Mouse (Mus musculus): ENCODE measurements around the gene Becn1. TPM values are rescaled to one million over a fixed set of nuclear protein-coding genes. Genes with fewer than 3 reads are reported as not detected.
"Not testable (repeated sequence)": the region's sequence is repeated elsewhere in the genome, so short reads cannot be mapped to it uniquely, and the experiment has no call there.

Gene Becn1
- polyA plus RNA-seq, 1 experiment, result 64.0 TPM

DNA sequence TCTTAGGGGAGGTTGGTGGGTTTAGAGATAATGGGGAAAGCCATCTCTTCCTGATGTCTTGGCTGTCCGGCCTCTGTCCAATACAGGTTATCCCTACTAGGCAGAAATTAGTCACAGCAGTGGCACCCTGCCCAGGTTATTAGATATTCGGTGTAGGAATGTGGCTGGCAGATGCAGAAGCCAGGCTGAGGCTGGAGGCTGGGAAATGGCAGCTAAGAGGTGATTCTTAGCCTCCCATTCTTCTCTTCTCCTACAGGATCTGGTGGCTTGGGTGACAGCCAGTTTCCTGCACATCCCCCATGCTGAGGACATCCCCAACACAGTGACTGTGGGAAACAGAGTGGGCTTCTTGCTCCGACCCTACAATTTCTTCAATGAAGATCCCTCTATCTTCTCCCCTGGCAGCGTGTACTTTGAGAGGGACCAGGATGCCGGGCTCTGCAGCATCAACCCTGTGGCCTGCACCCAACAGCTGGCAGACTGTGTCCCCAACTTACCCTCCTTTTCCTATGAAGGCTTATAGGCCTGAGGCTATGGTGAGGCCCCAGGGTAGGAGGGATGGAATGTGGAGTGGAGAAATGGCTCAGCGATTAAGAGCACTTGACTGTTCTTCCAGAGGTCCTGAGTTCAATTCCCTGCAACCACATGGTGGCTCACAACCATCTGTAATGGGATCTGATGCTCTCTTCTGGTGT lies 27.0 kb upstream of the Becn1 start:
- Histone ChIP-seq H3K4me1 (ENCODE audit: control insufficient read depth, insufficient read depth, insufficient read length) (no peaks in the 10 kb centered on the region), H3K27me3 (ENCODE audit: control insufficient read depth, insufficient read depth, low read length) (no peaks in the 10 kb centered on the region), H3K27ac (ENCODE audit: insufficient read depth, low read length) (no peak overlapping the region), H3K4me3 (ENCODE audit: extremely low read depth, insufficient read depth, insufficient read length) (no peak overlapping the region), H3K36me3 (ENCODE audit: control insufficient read depth, insufficient read depth, low read length) (peaks cover 11% of the 10 kb centered on the region)
- no peak for DNase-seq (ENCODE audit: low read depth in 1 of 2, low spot score in 2 of 2)
- TF ChIP-seq POLR2A (IDR thresholded peaks at IDR 0.05; ENCODE audit: low read depth, low read length), result no peak
- no peak for TF ChIP-seq CTCF (IDR thresholded peaks at IDR 0.05; ENCODE audit: extremely low read depth, insufficient read depth, insufficient read length, insufficient replicate concordance)
- 87% methylated on average over 6 of the region's 6 CpGs for WGBS

DNA sequence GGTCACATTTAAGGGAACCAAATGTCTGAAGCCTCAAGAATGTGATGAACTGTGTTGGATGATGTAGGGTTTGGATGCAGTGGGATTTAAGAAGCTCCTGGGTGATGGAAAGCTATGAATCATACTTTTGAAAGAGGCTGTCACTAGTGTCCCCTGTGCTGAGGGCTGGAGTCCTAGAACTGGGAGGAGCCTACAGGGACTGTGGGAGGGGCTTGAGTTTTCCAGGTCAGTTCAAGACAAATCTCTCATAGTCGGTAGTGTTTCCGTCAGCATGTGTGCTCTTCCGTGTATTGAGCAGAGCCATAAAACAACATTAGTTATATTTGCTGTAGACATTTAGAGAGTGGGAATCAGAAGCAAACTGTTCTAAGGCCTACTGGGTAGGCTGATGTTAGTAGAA lies 25.2 kb upstream of the Becn1 start:
- TF ChIP-seq CTCF (IDR thresholded peaks at IDR 0.05; ENCODE audit: extremely low read depth, insufficient read depth, insufficient read length, insufficient replicate concordance) (no peak), POLR2A (IDR thresholded peaks at IDR 0.05; ENCODE audit: low read depth, low read length) (no peak)
- DNase-seq (ENCODE audit: low read depth in 1 of 2, low spot score in 2 of 2), result no peak
- no peaks in the 10 kb centered on the region for H3K4me1 ChIP-seq (ENCODE audit: control insufficient read depth, insufficient read depth, insufficient read length)
- H3K27me3 ChIP-seq (ENCODE audit: control insufficient read depth, insufficient read depth, low read length), result no peaks in the 10 kb centered on the region
- WGBS, result 67% methylated on average over 3 of the region's 3 CpGs
- H3K4me3 ChIP-seq (ENCODE audit: extremely low read depth, insufficient read depth, insufficient read length), result no peak overlapping the region
- peaks cover 24% of the 10 kb centered on the region for H3K36me3 ChIP-seq (ENCODE audit: control insufficient read depth, insufficient read depth, low read length)
- H3K27ac ChIP-seq (ENCODE audit: insufficient read depth, low read length), result no peak overlapping the region

DNA sequence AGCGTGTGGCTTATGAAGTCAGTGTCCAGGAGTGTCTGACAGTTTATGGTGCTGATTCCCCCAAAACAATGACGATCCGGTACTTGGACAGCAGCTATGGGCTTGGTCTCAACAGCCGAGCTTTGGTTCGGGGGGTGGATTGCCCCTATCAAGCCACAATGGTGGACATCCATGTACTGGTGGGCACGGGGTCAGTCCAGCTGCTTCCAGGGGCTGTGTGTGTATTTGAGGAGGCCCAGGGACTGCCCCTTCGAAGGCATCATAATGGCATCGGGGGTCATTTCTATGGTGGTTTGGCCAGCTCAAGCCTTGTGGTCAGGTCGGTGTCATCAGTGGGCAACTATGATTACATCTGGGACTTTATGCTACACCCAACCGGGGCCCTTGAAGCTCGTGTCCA lies 24.1 kb upstream of the Becn1 start:
- no peak for DNase-seq (ENCODE audit: low read depth in 1 of 2, low spot score in 2 of 2)
- peaks cover 34% of the 10 kb centered on the region for H3K36me3 ChIP-seq (ENCODE audit: control insufficient read depth, insufficient read depth, low read length)
- H3K4me1 ChIP-seq (ENCODE audit: control insufficient read depth, insufficient read depth, insufficient read length), result no peaks in the 10 kb centered on the region
- no peak overlapping the region for H3K4me3 ChIP-seq (ENCODE audit: extremely low read depth, insufficient read depth, insufficient read length)
- H3K27ac ChIP-seq (ENCODE audit: insufficient read depth, low read length), result no peak overlapping the region
- H3K27me3 ChIP-seq (ENCODE audit: control insufficient read depth, insufficient read depth, low read length), result no peaks in the 10 kb centered on the region
- WGBS, result 95% methylated on average over 11 of the region's 11 CpGs
- TF ChIP-seq POLR2A (IDR thresholded peaks at IDR 0.05; ENCODE audit: low read depth, low read length), result no peak
- TF ChIP-seq CTCF (IDR thresholded peaks at IDR 0.05; ENCODE audit: extremely low read depth, insufficient read depth, insufficient read length, insufficient replicate concordance), result no peak

DNA sequence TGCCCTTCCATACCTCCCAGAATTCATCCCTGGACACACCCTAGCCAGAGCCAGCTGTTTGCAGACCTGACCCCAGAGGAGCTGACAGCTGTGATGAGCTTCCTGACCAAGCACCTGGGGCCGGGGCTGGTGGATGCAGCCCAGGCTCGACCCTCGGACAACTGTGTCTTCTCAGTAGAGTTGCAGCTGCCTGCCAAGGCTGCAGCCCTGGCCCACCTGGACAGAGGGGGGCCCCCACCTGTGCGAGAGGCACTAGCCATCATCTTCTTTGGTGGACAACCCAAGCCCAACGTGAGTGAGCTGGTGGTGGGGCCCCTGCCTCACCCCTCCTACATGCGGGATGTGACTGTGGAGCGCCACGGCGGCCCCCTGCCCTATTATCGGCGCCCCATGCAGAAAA lies 23.1 kb upstream of the Becn1 start:
- not testable (repeated sequence) for H3K27me3 ChIP-seq (ENCODE audit: control insufficient read depth, insufficient read depth, low read length); DNase-seq (ENCODE audit: low read depth in 1 of 2, low spot score in 2 of 2); H3K4me3 ChIP-seq (ENCODE audit: extremely low read depth, insufficient read depth, insufficient read length); H3K4me1 ChIP-seq (ENCODE audit: control insufficient read depth, insufficient read depth, insufficient read length); H3K27ac ChIP-seq (ENCODE audit: insufficient read depth, low read length)
- peaks cover 40% of the 10 kb centered on the region for H3K36me3 ChIP-seq (ENCODE audit: control insufficient read depth, insufficient read depth, low read length)
- 95% methylated on average over 11 of the region's 11 CpGs for WGBS

DNA sequence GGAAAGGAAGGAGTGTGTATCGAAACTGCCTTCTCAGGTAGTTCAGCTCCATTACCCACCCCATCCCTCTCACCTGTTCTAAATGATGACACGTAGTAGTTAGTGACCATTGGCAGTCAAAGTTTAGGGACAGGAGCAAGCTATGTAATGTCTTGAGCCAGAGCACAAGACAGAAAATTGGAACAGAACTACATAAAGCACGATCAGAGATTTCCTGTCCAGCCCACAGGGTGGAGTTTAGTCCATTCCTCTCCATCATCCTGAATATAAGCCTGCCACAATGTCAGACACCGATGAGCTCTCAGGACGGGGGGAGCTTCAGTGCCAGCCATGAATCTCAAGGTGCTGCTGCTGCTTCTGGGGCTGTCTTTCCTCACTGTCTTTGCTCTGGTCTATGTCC lies 22.7 kb upstream of the Becn1 start, which contains the start of gene Aoc2:
Gene Aoc2, plus strand, starts transcription at position 301 of the 400 bp plus-strand sequence.
- DNase-seq (ENCODE audit: low read depth in 1 of 2, low spot score in 2 of 2), result no peak
- Histone ChIP-seq H3K36me3 (ENCODE audit: control insufficient read depth, insufficient read depth, low read length) (peaks cover 45% of the 10 kb centered on the region), H3K4me3 (ENCODE audit: extremely low read depth, insufficient read depth, insufficient read length) (no peak within 1 kb of the TSS), H3K27me3 (ENCODE audit: control insufficient read depth, insufficient read depth, low read length) (no peaks in the 10 kb centered on the region), H3K27ac (ENCODE audit: insufficient read depth, low read length) (no peak within 1 kb of the TSS), H3K4me1 (ENCODE audit: control insufficient read depth, insufficient read depth, insufficient read length) (no peaks in the 10 kb centered on the region)
- TF ChIP-seq CTCF (IDR thresholded peaks at IDR 0.05; ENCODE audit: extremely low read depth, insufficient read depth, insufficient read length, insufficient replicate concordance) (no peak), POLR2A (IDR thresholded peaks at IDR 0.05; ENCODE audit: low read depth, low read length) (no peak)
- WGBS, result 91% methylated on average over 5 of the region's 5 CpGs

DNA sequence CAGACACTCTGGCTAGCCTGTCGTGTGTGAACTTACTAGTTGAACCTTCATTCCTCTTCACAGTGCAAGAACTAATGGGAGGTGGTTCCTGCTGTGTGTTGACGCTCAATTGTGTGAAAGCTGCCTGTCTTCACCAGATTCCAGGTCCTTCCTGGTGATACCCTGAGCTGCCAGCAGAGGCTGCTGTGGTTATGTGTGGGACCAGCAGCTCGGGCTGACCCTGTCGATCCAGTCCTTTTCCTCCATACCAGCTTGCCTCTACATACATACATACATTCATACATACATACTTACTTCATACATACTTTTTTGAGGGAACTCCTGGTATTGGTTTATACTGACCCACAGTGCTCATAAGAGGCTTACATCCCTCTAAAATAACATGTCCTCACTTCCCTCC lies 21.5 kb upstream of the Becn1 start:
- H3K4me3 ChIP-seq (ENCODE audit: extremely low read depth, insufficient read depth, insufficient read length), result no peak overlapping the region
- H3K4me1 ChIP-seq (ENCODE audit: control insufficient read depth, insufficient read depth, insufficient read length), result no peaks in the 10 kb centered on the region
- WGBS, result 46% methylated on average over 4 of the region's 4 CpGs
- H3K27ac ChIP-seq (ENCODE audit: insufficient read depth, low read length), result no peak overlapping the region
- peak; percentile 51; the same call in 1 of the 2 replicates for TF ChIP-seq CTCF (IDR thresholded peaks at IDR 0.05; ENCODE audit: extremely low read depth, insufficient read depth, insufficient read length, insufficient replicate concordance)
- TF ChIP-seq POLR2A (IDR thresholded peaks at IDR 0.05; ENCODE audit: low read depth, low read length), result no peak
- peaks cover 51% of the 10 kb centered on the region for H3K36me3 ChIP-seq (ENCODE audit: control insufficient read depth, insufficient read depth, low read length)
- H3K27me3 ChIP-seq (ENCODE audit: control insufficient read depth, insufficient read depth, low read length), result no peaks in the 10 kb centered on the region
- peak in 1 of 2 experiments; percentile 46 for DNase-seq (ENCODE audit: low read depth in 1 of 2, low spot score in 2 of 2)

DNA sequence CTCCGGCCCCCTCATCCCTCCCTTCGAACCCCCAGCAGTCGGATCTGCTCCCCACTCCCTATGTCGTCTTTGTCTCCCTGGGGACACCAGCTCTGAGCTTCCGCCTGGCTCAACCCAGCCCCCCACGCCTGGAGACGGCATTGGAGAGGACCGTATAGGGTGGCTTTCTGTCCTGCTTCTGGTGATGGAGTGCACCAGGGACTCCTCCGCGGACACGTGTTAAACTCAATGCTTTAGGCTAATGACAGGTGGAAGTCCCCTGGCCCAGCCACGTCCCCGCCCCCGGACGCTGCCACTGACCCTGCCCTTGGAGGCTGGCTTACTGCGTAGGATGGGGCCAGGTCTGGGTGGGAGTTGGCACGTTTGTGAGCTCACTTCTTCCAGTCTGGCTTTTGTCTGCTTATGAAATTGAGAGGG lies 14.4 kb upstream of the Becn1 start:
- Histone ChIP-seq H3K4me1 (ENCODE audit: control insufficient read depth, insufficient read depth, insufficient read length) (no peaks in the 10 kb centered on the region; the same call in 1 of the 2 replicates), H3K4me3 (ENCODE audit: extremely low read depth, insufficient read depth, insufficient read length) (peak overlapping the region; percentile 97), H3K27ac (ENCODE audit: insufficient read depth, low read length) (peak overlapping the region; percentile 90), H3K36me3 (ENCODE audit: control insufficient read depth, insufficient read depth, low read length) (peaks cover 20% of the 10 kb centered on the region), H3K27me3 (ENCODE audit: control insufficient read depth, insufficient read depth, low read length) (no peaks in the 10 kb centered on the region)
- TF ChIP-seq CTCF (IDR thresholded peaks at IDR 0.05; ENCODE audit: extremely low read depth, insufficient read depth, insufficient read length, insufficient replicate concordance), result no peak
- TF ChIP-seq POLR2A (IDR thresholded peaks at IDR 0.05; ENCODE audit: low read depth, low read length), result no peak
- 0% methylated on average over 17 of the region's 17 CpGs for WGBS
- DNase-seq (ENCODE audit: low read depth in 1 of 2, low spot score in 2 of 2), result peak in 1 of 2 experiments; percentile 7
